In genomic region chr15:102207351-102207750, GRCm38 (mm10) we compare ENCODE assay signal across 14 mouse cellular contexts. TPM values are rescaled to one million over a fixed set of nuclear protein-coding genes. Genes with fewer than 3 reads are reported as not detected.
A peak's percentile ranks its signal among the peaks of the same experiment; 100 is the strongest.
DNase-seq lines count a peak whose midpoint lies in the region; ATAC-seq and TF ChIP-seq lines count a peak whose summit lies in the region.
"Had no signal": no experiment of that assay in that cellular context is flagged by ENCODE, and none has a peak within 500 bp of the region (broad histone marks: within the 10 kb centered on the region; RNA-seq: fewer than 3 reads in every experiment).

No protein-coding gene starts in this region.

- H3K36me3 ChIP-seq in ES-E14 (ENCODE audit: control insufficient read depth, insufficient read depth, low read length, poor library complexity, severe bottlenecking), result peaks cover 40% of the 10 kb centered on the region
- H3K36me3 ChIP-seq in embryonic facial prominence, embryonic 14.5 days (ENCODE audit: control insufficient read depth, insufficient read depth, low read length), result peaks cover 70% of the 10 kb centered on the region
- H3K36me3 ChIP-seq in kidney, postnatal 0 days (ENCODE audit: insufficient read depth, low read length), result peaks cover 42% of the 10 kb centered on the region

- H3K4me2 ChIP-seq in embryonic facial prominence, embryonic 14.5 days (ENCODE audit: low read depth, low read length), result no peak overlapping the region
- H3K4me2 ChIP-seq in kidney, postnatal 0 days (ENCODE audit: low read length), result 0 out of 2 replicates have a peak overlapping the region, but pooled peaks have one; percentile 11
- H3K4me2 ChIP-seq: liver, embryonic 15.5 days; midbrain, embryonic 15.5 days had no signal

- no peaks in the 10 kb centered on the region for H3K27me3 ChIP-seq in embryonic facial prominence, embryonic 14.5 days (replicated peaks; ENCODE audit: control insufficient read depth, insufficient read depth, low read length)
- H3K27me3 ChIP-seq in kidney, postnatal 0 days (ENCODE audit: insufficient read depth, low read length), result no peaks in the 10 kb centered on the region
- H3K27me3 ChIP-seq: liver, embryonic 15.5 days; midbrain, embryonic 15.5 days had no signal

- no peak overlapping the region for H3K4me3 ChIP-seq in layer of hippocampus, adult 2 months
- H3K4me3 ChIP-seq in ES-E14 (ENCODE audit: insufficient read depth in 1 of 2, low read depth in 1 of 2, low read length in 2 of 2, poor library complexity in 1 of 2, severe bottlenecking in 1 of 2), result peak overlapping the region in 1 of 2 experiments; percentile 3; a peak in 1 of 4 replicates
- no peak overlapping the region for H3K4me3 ChIP-seq in embryonic facial prominence, embryonic 14.5 days (ENCODE audit: low read depth, low read length)
- H3K4me3 ChIP-seq in kidney, postnatal 0 days (replicated peaks; ENCODE audit: low read depth, low read length), result no peak overlapping the region
- H3K4me3 ChIP-seq: liver, embryonic 15.5 days; midbrain, embryonic 15.5 days had no signal

- TF ChIP-seq CTCF in layer of hippocampus, adult 2 months (conservative IDR thresholded peaks at IDR 0.05), result no peak
- TF ChIP-seq CTCF in kidney, postnatal 0 days (IDR thresholded peaks at IDR 0.05; ENCODE audit: low read depth), result no peak

- in situ Hi-C loops in ES-E14 (cut with MboI; ENCODE audit: low sequenced_read_pairs in 2 of 2, unreplicated experiment in 2 of 2), result no loop called here

- H3K4me1 ChIP-seq in ES-E14 (ENCODE audit: control insufficient read depth in 2 of 2, insufficient read depth in 2 of 2, low read length in 2 of 2, poor library complexity in 1 of 2), result peaks cover 9 to 22% of the 10 kb centered on the region in 2 experiments
- peaks cover 28% of the 10 kb centered on the region for H3K4me1 ChIP-seq in embryonic facial prominence, embryonic 14.5 days (ENCODE audit: control insufficient read depth, insufficient read depth, low read length)
- H3K4me1 ChIP-seq in kidney, postnatal 0 days (replicated peaks; ENCODE audit: insufficient read depth, low read length), result peaks cover 28% of the 10 kb centered on the region

- H3K9ac ChIP-seq in ES-E14 (ENCODE audit: insufficient read depth, low read depth, low read length, poor library complexity, severe bottlenecking), result peak overlapping the region; percentile 34; the same call in 1 of the 2 replicates
- 0 out of 2 replicates have a peak overlapping the region, but pooled peaks have one; percentile 27 for H3K9ac ChIP-seq in embryonic facial prominence, embryonic 14.5 days (ENCODE audit: low read depth, low read length)
- 0 out of 2 replicates have a peak overlapping the region, but pooled peaks have one; percentile 5 for H3K9ac ChIP-seq in kidney, postnatal 0 days (ENCODE audit: low read depth, low read length)
- H3K9ac ChIP-seq: liver, embryonic 15.5 days; midbrain, embryonic 15.5 days had no signal

- no peaks in the 10 kb centered on the region for H3K9me3 ChIP-seq in ES-E14 (ENCODE audit: control insufficient read depth, insufficient read depth, low read depth, low read length)
- no peaks in the 10 kb centered on the region for H3K9me3 ChIP-seq in embryonic facial prominence, embryonic 14.5 days (ENCODE audit: control insufficient read depth, low read length)
- H3K9me3 ChIP-seq in kidney, postnatal 0 days (replicated peaks; ENCODE audit: low read length), result no peaks in the 10 kb centered on the region
- H3K9me3 ChIP-seq: liver, embryonic 15.5 days; midbrain, embryonic 15.5 days had no signal

- ATAC-seq in embryonic facial prominence, embryonic 14.5 days (ENCODE audit: low read depth), result no peak
- ATAC-seq in kidney, postnatal 0 days (replicated peaks; ENCODE audit: low FRiP score, low read depth), result 0 out of 2 replicates have a peak, but pooled peaks have one; percentile 12
- ATAC-seq: midbrain, embryonic 15.5 days had no signal

- peak overlapping the region; percentile 23; the same call in 1 of the 2 replicates for H3K27ac ChIP-seq in layer of hippocampus, adult 2 months
- H3K27ac ChIP-seq in ES-E14 (ENCODE audit: insufficient read depth, low read depth, low read length, poor library complexity, severe bottlenecking), result peak overlapping the region; percentile 45; the same call in 1 of the 2 replicates
- no peak overlapping the region for H3K27ac ChIP-seq in embryonic facial prominence, embryonic 14.5 days (replicated peaks; ENCODE audit: low read depth, low read length)
- H3K27ac ChIP-seq in kidney, postnatal 0 days, result peak overlapping the region; percentile 27; the same call in 1 of the 2 replicates
- H3K27ac ChIP-seq: liver, embryonic 15.5 days; macrophage; midbrain, embryonic 15.5 days had no signal

- WGBS in embryonic facial prominence, embryonic 14.5 days, result 67% methylated on average over 3 of the region's 3 CpGs
- 40% methylated on average over 3 of the region's 3 CpGs for WGBS in kidney, postnatal 0 days

- no peak for DNase-seq in layer of hippocampus, adult 2 months (ENCODE audit: low spot score in 2 of 2)
- no peak for DNase-seq in layer of hippocampus, postnatal 10 days (ENCODE audit: low spot score in 2 of 2)
- no peak for DNase-seq in ES-E14 (ENCODE audit: low read depth, low spot score)
- no peak for DNase-seq in embryonic facial prominence, embryonic 14.5 days (ENCODE audit: low spot score)
- peak; percentile 76 for DNase-seq in kidney, postnatal 0 days (ENCODE audit: low spot score)
- DNase-seq in heart, adult 18-20 months, result no peak
- no peak for DNase-seq in layer of hippocampus, adult 8-10 months (ENCODE audit: low spot score in 2 of 2)
- DNase-seq: adrenal gland, postnatal 10 days; right cerebral cortex, postnatal 14 days; thymus, postnatal 4 days had no signal

TF ChIP-seq in ES-E14, 5 proteins besides CTCF, POLR2A, EP300 and RAD21:
- TF ChIP-seq CHD2 (IDR thresholded peaks at IDR 0.05; ENCODE audit: low read depth, low read length) (no peak), ZNF384 (IDR thresholded peaks at IDR 0.05; ENCODE audit: low read depth, low read length) (no peak), ZC3H11A (IDR thresholded peaks at IDR 0.05; ENCODE audit: borderline replicate concordance, low read depth, low read length) (no peak), HCFC1 (IDR thresholded peaks at IDR 0.05; ENCODE audit: borderline replicate concordance, insufficient read depth, low read length) (no peak), MAFK (IDR thresholded peaks at IDR 0.05; ENCODE audit: insufficient read depth, low read depth, low read length) (no peak)

RNA-seq across cellular contexts. Expression of gene Csad, which starts 2.8 kb away (rescaled TPM):
- total RNA-seq in layer of hippocampus, adult 2 months (2021), result 10 to 100 TPM; 39.5 to 40.4 TPM
- total RNA-seq in layer of hippocampus, postnatal 10 days (2021), result 10 to 100 TPM; 33.0 to 38.7 TPM
- 47.3 and 51.9 TPM in 2 replicates for total RNA-seq in ES-E14 (2012; rRNA removed)
- polyA plus RNA-seq in embryonic facial prominence, embryonic 14.5 days (2014; fragmentation: Nextera tagmentation; extraction: Ambion mirVana), result 63.6 and 66.8 TPM in 2 replicates
- 142 TPM in 2 replicates for polyA plus RNA-seq in kidney, postnatal 0 days (2015; fragmentation: Nextera tagmentation; extraction: Ambion mirVana)
- total RNA-seq in heart, adult 18-20 months (2021), result 10 to 100 TPM; 17.0 to 22.6 TPM
- 10 to 100 TPM; 32.4 to 41.6 (median 35.8) TPM for total RNA-seq in layer of hippocampus, adult 8-10 months (2022)

RNA-seq across cellular contexts. Expression of gene Zfp740, which starts 4.3 kb away (rescaled TPM):
- 10 to 100 TPM; 68.3 to 76.5 TPM for total RNA-seq in layer of hippocampus, adult 2 months (2021)
- total RNA-seq in layer of hippocampus, postnatal 10 days (2021), result 10 to 100 TPM; 64.4 to 68.3 TPM
- total RNA-seq in ES-E14 (2012; rRNA removed), result 97.3 and 98.5 TPM in 2 replicates
- 48.6 and 49.8 TPM in 2 replicates for polyA plus RNA-seq in embryonic facial prominence, embryonic 14.5 days (2014; fragmentation: Nextera tagmentation; extraction: Ambion mirVana)
- polyA plus RNA-seq in kidney, postnatal 0 days (2015; fragmentation: Nextera tagmentation; extraction: Ambion mirVana), result 45.4 and 49.0 TPM in 2 replicates
- total RNA-seq in heart, adult 18-20 months (2021), result 10 to 100 TPM; 30.6 to 31.5 TPM
- 10 to 100 TPM; 74.5 to 85.4 (median 79.0) TPM for total RNA-seq in layer of hippocampus, adult 8-10 months (2022)

RNA-seq across cellular contexts. Expression of gene Itgb7, which starts 24.4 kb away (rescaled TPM):
- 1 to 10 TPM; 1.0 to 3.9 TPM for total RNA-seq in layer of hippocampus, adult 2 months (2021)
- 1 to 10 TPM; 1.3 to 2.5 TPM for total RNA-seq in layer of hippocampus, postnatal 10 days (2021)
- total RNA-seq in ES-E14 (2012; rRNA removed), result 34.0 and 93.0 TPM in 2 replicates
- polyA plus RNA-seq in embryonic facial prominence, embryonic 14.5 days (2014; fragmentation: Nextera tagmentation; extraction: Ambion mirVana), result 2.1 and 4.1 TPM in 2 replicates
- polyA plus RNA-seq in kidney, postnatal 0 days (2015; fragmentation: Nextera tagmentation; extraction: Ambion mirVana), result 0.69 and 1.2 TPM in 2 replicates
- total RNA-seq in heart, adult 18-20 months (2021), result 1 to 10 TPM; 2.9 to 9.9 TPM
- 1 to 10 TPM in 3 of 4 experiments, under 1 TPM in 1; 0.97 to 3.3 (median 1.7) TPM for total RNA-seq in layer of hippocampus, adult 8-10 months (2022)

RNA-seq across cellular contexts. Expression of gene Rarg, which starts 50.0 kb away (rescaled TPM):
- 10 to 100 TPM; 12.2 to 14.1 TPM for total RNA-seq in layer of hippocampus, adult 2 months (2021)
- 10 to 100 TPM; 12.5 to 15.6 TPM for total RNA-seq in layer of hippocampus, postnatal 10 days (2021)
- 101 and 115 TPM in 2 replicates for total RNA-seq in ES-E14 (2012; rRNA removed)
- 73.8 and 75.3 TPM in 2 replicates for polyA plus RNA-seq in embryonic facial prominence, embryonic 14.5 days (2014; fragmentation: Nextera tagmentation; extraction: Ambion mirVana)
- polyA plus RNA-seq in kidney, postnatal 0 days (2015; fragmentation: Nextera tagmentation; extraction: Ambion mirVana), result 23.2 and 23.5 TPM in 2 replicates
- total RNA-seq in heart, adult 18-20 months (2021), result 10 to 100 TPM; 13.5 to 16.7 TPM
- 10 to 100 TPM; 14.5 to 20.7 (median 16.5) TPM for total RNA-seq in layer of hippocampus, adult 8-10 months (2022)

RNA-seq across cellular contexts. Expression of gene Soat2, which starts 57.0 kb away (rescaled TPM):
- total RNA-seq in layer of hippocampus, adult 2 months (2021), result not detected
- total RNA-seq in layer of hippocampus, postnatal 10 days (2021), result not detected
- 5.3 and 9.5 TPM in 2 replicates for total RNA-seq in ES-E14 (2012; rRNA removed)
- polyA plus RNA-seq in embryonic facial prominence, embryonic 14.5 days (2014; fragmentation: Nextera tagmentation; extraction: Ambion mirVana), result 0.17 and 0.63 TPM in 2 replicates
- 0.28 and 0.34 TPM in 2 replicates for polyA plus RNA-seq in kidney, postnatal 0 days (2015; fragmentation: Nextera tagmentation; extraction: Ambion mirVana)
- total RNA-seq in heart, adult 18-20 months (2021), result not detected
- under 1 TPM in 2 of 4 experiments, not detected in 2; 0.20 to 0.39 TPM for total RNA-seq in layer of hippocampus, adult 8-10 months (2022)
- total RNA-seq: left cerebral cortex, postnatal 14 days had no signal
- polyA plus RNA-seq: midbrain, embryonic 15.5 days had no signal
